Mouse (Mus musculus) layer of hippocampus, adult 11-12 months (tissue): ENCODE data around the gene Gna15.

Experiments
- DNase-seq: peaks from one replicate; pipeline ENCODE4 v3.0.0; 2022; ENCODE audit warnings: low spot score

Gene Gna15

GRCm38 (mm10) chr10:81524051-81524605, at the start of gene Gna15:
Gene Gna15, minus strand, starts transcription at chr10:81524225.
- peak; percentile 61 for DNase-seq

GRCm38 (mm10) chr10:81572975-81573374, 49.0 kb upstream of the Gna15 start:
- DNase-seq = no peak

GRCm38 (mm10) chr10:81572133-81572671, 48.2 kb upstream of the Gna15 start:
- DNase-seq = no peak

GRCm38 (mm10) chr10:81571501-81571876, 47.5 kb upstream of the Gna15 start:
- peak; percentile 100 for DNase-seq

GRCm38 (mm10) chr10:81570831-81571500, 46.9 kb upstream of the Gna15 start:
- peak; percentile 97 for DNase-seq

GRCm38 (mm10) chr10:81570238-81570800, 46.3 kb upstream of the Gna15 start:
- DNase-seq = no peak

- no peak for DNase-seq
Measured at GRCm38 (mm10) chr10:81569507-81570237, 45.6 kb upstream of the Gna15 start.

- DNase-seq = no peak
Measured at GRCm38 (mm10) chr10:81568381-81569191, 44.6 kb upstream of the Gna15 start.

GRCm38 (mm10) chr10:81565257-81566228, 41.5 kb upstream of the Gna15 start:
- no peak for DNase-seq

GRCm38 (mm10) chr10:81564734-81565133, 40.7 kb upstream of the Gna15 start:
- DNase-seq = peak; percentile 68

- DNase-seq = no peak
Measured at GRCm38 (mm10) chr10:81564216-81564615, 40.2 kb upstream of the Gna15 start.

GRCm38 (mm10) chr10:81563481-81563880, 39.5 kb upstream of the Gna15 start:
- DNase-seq = no peak

GRCm38 (mm10) chr10:81562411-81562810, 38.4 kb upstream of the Gna15 start:
- DNase-seq = no peak

- DNase-seq = no peak
Measured at GRCm38 (mm10) chr10:81560719-81561459, 36.9 kb upstream of the Gna15 start.

GRCm38 (mm10) chr10:81559627-81560539, 35.9 kb upstream of the Gna15 start:
- DNase-seq = peak; percentile 79

GRCm38 (mm10) chr10:81559163-81559626, 35.2 kb upstream of the Gna15 start, which contains the start of gene Aes:
Gene Aes, plus strand, starts transcription at chr10:81559488.
- peak; percentile 74 for DNase-seq

- DNase-seq = no peak
Measured at GRCm38 (mm10) chr10:81557491-81557890, 33.5 kb upstream of the Gna15 start.

- DNase-seq = no peak
Measured at GRCm38 (mm10) chr10:81556282-81556681, 32.3 kb upstream of the Gna15 start.
